Mouse (Mus musculus): ENCODE measurements around the gene Atpaf2.

Atpaf2 gene

GRCm38 (mm10) chr11:60396546-60396945, 21.7 kb downstream of the Atpaf2 start:
- no peak for DNase-seq

GRCm38 (mm10) chr11:60391346-60391745, 26.9 kb downstream of the Atpaf2 start:
- no peak for DNase-seq

DNA sequence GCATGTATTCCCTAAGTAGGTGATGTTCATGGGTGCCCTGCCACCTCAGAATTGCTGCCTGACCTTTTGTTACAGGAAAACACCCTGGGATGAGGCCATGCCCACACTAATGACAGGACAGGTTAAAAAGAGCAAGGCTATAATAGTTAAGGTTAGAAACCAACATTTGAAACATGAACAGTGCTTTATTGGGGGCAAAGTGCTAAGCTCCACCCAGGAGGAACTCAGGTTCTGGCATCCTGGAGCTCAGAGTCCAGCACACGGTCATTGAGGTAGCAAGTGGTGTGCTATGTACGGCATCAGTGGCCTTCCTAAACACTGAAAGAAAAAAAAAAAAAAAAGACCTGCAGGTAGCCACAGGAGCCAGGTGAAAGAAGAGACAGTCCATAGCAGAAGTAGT, 30.3 kb downstream of the Atpaf2 start:
- no peak for DNase-seq

DNA sequence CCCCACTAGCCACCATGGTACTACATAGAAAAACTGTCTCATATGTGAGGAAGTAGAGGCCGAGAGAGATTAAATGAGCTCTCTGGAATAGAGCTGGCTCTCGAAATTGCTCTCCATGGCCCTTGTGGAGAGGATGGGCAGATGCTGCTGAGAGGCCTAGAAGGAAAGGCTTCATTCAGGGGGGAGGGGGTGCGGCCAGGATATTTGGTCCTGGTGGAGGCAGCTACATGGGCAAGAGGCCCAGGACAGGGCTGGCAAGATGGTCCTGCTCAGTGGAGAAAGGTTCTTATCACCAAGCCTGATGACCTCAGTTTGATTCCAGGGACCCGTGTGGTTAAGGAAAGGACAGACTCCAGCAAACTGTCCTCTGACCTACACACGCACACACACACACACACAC, 32.3 kb downstream of the Atpaf2 start:
- DNase-seq, result no peak

- DNase-seq, result no peak
Observed at GRCm38 (mm10) chr11:60384762-60385421, 33.4 kb downstream of the Atpaf2 start.

DNA sequence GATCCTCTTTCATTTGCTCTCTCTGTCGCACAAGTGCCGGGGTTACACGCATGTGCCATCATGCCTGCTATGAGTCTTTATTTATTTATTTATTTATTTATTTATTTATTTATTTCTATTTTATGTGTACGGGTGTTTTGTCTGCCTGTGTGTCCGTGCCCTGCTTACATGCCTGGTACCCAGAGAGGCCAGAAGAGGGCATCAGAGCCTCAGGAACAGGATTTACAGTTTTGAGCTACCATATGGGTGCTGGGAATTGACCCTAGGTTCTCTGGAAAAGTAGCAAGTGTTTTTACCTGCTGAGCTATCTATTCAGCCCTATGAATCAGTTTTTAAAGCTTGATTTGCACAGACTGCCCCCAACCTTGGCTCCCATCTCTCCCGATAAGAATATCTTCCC, 34.7 kb downstream of the Atpaf2 start:
- no peak for DNase-seq

DNA sequence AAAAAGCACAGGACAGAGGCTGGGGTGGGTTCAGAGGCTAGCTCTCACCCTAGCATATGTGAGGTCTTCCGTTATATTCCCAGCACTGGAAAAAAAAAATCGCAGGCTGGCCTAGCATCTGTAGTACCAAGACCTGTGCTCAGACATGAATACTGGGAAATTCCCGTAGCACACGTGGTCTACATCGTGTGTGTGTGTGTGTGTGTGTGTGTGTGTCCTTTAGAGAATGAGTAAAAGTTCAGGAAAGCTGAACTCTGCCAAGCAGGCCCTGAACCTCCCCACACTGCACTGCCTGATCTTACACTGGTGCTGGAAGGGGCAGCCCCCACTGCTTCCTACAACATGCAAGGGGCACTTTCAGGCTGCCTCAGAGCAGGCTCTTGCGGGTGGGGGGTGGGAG, 43.8 kb downstream of the Atpaf2 start:
- DNase-seq, result no peak

DNA sequence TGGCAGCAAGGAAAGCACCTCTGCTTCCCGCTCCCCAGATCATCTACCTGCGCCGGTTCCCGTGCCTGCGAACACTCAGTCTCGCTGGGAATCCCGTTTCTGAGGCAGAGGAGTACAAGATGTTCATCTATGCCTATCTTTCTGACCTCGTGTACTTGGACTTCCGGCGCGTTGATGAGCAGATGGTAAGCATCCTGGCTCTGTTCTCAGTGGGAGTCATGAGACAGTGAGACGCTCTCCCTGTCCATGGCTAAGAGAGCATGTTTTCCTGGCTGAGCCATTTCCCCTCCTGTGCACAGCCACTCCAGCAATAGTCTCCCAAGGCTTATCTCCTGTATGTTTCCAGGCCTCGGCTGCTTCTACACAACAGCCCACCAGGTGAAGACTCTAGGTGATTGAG, 47.8 kb downstream of the Atpaf2 start:
- no peak for DNase-seq

DNA sequence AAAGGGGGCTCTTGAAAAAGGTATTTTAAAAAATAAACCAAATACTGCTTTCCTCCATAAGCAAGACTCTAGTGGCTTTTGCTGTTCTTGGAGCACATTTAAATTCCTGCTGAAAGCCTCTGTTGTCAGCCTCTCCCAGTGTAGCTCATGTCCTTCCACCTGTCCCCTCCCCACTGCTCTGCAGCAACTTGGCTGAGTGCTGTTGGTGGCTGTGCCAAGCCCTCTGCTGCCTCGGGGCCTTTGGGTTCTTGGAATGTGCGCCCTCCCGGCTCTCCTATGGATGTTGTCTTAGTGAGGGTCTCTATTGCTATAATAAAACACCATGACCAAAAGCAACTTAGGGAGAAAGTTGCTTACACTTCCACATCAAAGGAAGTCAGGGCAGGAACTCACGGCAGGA, 48.8 kb downstream of the Atpaf2 start:
- no peak for DNase-seq

DNA sequence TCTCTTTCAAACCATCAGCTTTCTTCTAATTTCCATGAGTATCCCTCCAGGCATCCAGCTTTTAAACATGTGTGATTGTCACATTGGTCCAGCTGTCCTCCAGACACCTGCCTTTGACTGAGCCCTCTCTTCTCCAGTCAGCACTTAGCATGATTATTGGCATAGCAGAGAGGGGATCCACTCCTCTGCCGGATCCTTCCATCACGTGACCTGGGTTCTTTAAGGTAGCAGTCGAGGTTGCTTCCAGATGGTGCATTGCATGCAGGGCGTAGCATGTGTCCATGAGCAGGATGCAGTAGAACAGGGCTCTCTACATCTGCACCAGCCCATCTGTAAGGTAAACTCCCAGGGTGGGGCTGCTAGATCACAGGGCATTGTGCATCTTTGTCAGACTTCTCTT, 49.3 kb downstream of the Atpaf2 start:
- DNase-seq, result no peak

DNA sequence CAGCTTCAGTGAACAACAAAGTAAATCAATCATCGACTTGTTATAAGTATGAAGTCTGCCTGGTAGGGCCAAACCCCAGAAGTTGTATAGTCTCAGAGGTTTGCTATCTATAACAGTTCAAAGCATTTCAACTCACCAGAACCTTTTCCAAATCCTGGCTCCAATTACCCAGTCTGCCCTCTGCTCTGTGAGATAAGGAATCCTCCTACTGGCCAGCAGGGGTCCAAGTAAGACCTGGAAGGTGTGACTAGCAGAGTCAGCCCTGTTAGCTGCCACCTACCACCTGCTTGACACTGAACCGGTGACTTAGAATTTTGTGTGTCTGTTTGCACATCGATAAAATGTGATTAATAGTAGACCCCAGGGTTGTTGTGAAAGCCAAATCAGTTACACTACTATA, 51.0 kb downstream of the Atpaf2 start:
- DNase-seq, result no peak

GRCm38 (mm10) chr11:60366239-60367019, 51.8 kb downstream of the Atpaf2 start:
- DNase-seq, result no peak

GRCm38 (mm10) chr11:60360631-60361201, 57.5 kb downstream of the Atpaf2 start:
- DNase-seq, result no peak

DNA sequence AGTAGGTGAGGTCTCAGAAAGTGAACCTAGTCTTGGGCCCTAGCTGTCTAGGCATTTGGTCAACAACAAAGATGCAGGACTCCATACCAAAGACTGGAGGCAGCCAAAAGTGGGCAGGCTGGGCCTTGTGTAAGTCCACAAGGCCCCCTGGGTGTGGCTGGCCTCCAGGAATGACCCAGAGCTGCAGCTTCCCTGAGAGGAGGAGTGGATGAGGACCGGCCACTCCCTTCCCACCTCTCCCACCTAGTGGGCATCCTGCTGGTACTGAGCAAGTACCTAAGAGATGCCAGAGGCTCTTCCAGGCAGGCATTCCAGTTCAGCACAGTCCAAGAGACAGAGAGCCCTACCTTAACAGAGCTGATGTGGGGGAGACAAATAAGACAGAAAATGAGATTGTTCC, 58.3 kb downstream of the Atpaf2 start:
- no peak for DNase-seq

- no peak for DNase-seq
Observed at GRCm38 (mm10) chr11:60359138-60359537, 59.1 kb downstream of the Atpaf2 start.

- no peak for DNase-seq
Observed at GRCm38 (mm10) chr11:60358548-60358947, 59.7 kb downstream of the Atpaf2 start.

DNA sequence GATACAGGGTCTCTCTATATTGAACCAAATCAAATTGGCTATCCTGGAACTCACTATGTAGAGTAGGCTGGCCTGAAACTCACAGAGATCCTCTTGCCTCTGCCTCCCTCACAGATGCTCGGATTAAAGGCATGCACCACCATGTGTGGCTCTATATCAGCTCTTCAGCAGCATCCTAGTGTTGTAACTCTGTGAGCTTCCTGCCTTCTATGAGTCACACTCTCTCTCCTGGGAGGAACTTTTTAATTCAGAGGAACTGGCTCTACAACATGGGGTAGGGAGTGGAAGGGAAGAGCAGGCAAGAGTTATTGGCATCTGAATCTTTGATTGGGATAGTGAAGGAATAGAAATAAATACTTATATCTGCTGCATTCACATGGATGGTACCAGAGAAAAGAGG, 61.1 kb downstream of the Atpaf2 start:
- DNase-seq, result no peak

DNA sequence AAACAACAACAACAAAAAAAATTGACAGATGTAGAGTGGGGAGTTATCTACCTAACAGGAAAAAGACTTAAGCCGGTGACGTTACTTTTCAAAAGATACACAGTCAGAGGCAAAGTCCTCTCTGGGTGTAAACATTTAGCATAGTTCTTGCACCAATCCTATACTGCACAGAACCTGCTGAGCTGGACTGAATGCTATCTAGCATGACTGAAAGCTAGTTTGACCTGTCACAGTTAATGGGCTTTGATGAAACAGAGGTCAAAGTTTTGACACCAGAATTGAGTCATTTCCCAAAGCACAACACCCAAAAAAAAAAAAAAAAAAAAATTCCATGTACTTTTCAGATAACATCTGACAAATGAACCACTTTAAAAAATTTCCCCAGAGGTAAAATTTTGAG, 62.3 kb downstream of the Atpaf2 start:
- no peak for DNase-seq

DNA sequence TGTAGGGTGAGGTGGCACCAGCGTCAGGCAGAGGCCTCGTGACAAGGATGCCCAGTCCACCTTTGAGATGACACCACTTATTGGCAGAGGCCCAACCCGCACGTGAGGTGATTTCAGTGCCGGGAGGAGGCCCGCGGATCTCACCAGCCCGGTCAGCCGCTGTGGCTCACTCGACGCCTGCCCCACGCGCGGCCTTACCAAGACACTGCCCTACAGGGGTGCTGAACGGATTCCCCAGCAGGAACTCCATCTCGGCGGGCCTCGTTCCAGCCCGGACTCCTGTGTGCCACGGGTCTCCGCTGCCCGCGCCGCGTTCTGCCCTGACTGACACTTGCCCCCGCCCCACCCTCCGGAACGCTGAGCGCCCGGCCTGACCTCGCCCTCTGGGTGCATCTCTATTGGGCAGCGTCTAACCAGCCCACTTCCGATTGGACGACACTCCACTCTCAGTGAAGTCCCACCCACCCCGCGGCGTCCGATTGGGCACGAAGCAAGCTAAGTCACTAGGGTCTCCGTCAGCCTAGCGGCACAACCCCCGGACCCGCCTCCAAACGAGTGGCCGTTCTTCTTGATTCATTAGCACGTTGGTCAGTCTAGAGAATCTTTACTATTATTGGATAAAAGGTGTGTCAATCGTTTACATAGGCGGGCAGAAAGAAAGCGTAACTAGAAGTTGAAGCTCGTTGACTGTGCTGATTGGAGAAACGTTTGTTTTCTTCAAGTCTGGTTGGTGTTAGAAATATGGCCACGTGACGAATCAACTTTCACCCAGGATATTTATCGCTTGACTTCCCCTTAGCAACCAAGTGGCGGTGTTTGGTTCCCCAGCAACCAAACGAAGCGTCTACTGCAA, 65.5 kb downstream of the Atpaf2 start, which contains the start of the genes Tom1l2 and Drc3:
TSS of gene Tom1l2 (minus strand) at position 347 of the 853 bp plus-strand sequence.
TSS of gene Drc3 (plus strand) at position 771 of the 853 bp plus-strand sequence.
- peak; percentile 97 for DNase-seq

DNA sequence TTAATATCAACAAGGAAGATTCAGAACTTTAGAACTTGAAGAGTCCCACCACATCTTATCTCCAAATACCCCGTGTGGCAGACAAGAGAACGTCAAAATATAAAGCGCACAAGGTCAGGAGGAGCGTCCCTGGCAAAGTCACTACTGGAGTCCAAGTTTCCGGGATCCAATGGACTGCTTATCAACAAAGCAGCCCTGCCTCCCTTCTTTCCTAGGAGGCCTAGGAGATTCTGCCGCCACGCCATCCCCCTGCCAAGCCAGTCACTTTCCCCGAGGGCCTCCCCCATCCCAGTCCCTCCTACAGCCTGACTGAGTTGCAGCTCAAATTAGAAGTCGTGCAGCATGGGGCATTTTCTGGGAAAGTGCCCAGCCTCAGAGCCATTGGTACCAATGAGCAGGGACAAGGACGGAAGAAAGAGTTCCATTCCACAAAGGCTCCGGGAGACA, 66.3 kb downstream of the Atpaf2 start:
- DNase-seq, result no peak

DNA sequence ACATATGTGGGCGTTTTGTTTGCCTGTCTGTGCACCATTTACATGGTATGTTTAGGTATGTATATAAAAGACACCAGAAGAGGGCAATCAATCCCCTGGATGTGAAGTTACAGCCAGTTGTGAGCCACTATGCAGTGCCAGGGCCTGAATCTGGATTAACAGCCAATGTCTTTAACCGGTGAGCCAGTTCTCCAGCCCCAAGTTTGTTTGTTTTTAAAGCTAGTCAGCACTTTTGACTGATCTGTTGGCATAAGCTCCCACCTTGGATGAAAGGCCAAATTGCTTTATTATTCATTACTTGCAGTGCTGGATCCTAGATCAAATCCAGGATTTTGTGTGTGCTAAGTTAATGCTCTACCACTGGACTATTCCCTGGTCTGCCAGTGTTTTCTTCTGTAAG, 66.9 kb downstream of the Atpaf2 start:
- no peak for DNase-seq

Measured in thymus, postnatal 25 days (tissue).